Mouse (Mus musculus) heart, adult 8-10 months (tissue): ENCODE data around the gene Dnaja4. TPM values are rescaled to one million over a fixed set of nuclear protein-coding genes. Genes with fewer than 3 reads are reported as not detected.
A peak's percentile ranks its signal among the peaks of the same experiment; 100 is the strongest.
"Not testable (repeated sequence)": the region's sequence is repeated elsewhere in the genome, so short reads cannot be mapped to it uniquely, and the experiment has no call there.

Source experiments
- DNase-seq: peaks from one replicate; pipeline ENCODE4 v3.0.0; 2022; ENCODE audit warnings: low spot score
- total RNA-seq, 4 experiments: library from RNA; stranded (reverse); gene quantifications; 2 replicates each; pipeline ENCODE4 v1.2.4; 2022

The Dnaja4 gene
- 10 to 100 TPM; 84.6 to 97.9 (median 92.4) TPM for total RNA-seq

DNA sequence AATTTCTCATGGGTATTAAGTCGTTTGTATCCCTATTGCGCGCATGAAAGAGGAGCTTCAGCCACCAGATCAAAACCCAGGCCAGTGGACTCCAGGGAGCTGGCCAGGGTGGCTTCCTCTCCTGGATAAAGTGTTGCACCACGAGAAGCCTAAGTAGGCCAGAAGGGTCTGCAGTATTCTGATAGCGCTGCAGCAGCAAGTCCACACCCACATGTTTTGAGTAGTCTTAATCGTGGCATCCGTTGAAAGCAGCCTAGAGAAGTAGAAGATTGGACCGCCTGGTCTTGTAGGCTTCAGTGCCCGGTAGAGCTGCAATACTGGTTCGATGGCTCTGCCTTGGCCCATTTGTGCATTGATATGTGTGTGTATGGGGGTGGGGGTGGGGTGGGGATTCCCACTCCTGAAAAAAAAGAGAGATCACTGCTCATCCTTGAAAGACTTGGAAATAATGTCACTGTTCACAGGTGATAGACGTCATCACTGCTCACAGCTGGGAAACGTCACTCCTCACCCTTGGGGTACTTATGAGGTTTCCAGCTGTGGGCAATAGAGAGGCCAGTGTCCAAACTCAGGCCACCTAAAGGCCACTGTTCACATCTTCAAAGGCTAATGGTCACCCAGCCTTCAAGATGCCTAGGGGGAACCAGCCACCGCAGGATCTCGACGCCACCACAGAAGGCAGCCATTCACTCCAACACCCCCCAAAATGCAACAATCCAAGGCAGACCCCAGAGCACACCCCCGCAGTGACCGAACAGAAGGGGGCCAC, at the start of gene Dnaja4:
TSS of gene Dnaja4 (plus strand) at position 556 of the 769 bp plus-strand sequence.
- DNase-seq, result no peak

GRCm38 (mm10) chr9:54649360-54649759, 49.3 kb upstream of the Dnaja4 start:
- peak; percentile 4 for DNase-seq

DNA sequence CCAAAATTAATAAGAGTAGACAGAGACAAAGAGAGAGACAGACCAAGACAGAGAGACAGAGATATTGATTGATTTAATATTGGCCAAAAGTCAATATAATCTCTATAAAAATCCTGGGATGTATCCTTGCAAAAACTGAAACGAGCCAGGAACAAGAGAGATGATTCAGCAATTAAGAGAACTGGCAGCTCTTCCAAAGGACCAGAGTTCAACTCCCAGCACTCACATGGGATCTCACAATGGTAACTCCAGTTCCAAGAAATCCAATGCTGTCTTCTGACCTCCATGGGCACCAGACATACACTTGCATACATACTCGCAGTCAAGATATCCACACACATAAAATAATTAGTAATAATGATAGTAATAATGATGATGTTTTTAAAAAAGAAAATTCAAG, 45.9 kb upstream of the Dnaja4 start:
- no peak for DNase-seq

DNA sequence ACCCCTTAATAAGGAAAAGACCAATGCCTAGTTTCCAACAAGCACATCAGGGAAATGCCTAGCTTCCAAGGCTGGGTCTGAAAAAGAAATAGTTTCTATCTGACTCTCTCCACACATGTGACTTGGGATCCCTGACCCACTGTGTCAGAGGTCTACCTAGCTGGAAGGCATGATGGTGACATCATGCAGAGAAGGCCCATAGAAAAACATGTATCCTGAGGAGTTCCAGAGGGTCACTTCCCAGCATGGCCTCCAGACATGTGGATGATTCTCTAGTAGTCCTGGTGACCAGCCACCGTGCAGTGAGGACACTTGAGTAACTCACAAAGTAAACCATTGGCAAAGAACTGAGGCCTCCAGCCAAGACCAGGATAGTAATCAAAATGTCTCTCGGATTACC, 42.8 kb upstream of the Dnaja4 start:
- DNase-seq, result no peak

- DNase-seq, result no peak
Measured at GRCm38 (mm10) chr9:54656402-54656801, 42.3 kb upstream of the Dnaja4 start.

DNA sequence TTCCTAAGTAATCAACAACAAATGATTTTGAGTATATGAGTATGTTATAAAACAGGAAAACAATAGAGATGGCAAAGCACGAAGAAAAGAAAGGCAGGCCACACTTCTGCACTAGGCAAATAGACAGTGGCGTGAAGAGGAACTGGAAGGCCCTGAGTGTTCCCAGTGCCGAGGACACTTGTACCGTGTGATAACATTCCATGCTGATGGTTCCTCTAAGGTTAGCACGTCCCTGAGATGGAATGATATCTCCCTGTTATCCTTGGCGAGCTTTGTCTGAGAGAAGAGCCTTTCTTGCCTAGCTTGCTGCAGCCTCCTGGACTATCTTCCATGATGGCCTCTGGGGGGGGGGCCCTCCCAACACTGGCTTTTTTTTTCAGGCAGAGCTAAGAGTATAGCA, 39.9 kb upstream of the Dnaja4 start:
- DNase-seq, result no peak

DNA sequence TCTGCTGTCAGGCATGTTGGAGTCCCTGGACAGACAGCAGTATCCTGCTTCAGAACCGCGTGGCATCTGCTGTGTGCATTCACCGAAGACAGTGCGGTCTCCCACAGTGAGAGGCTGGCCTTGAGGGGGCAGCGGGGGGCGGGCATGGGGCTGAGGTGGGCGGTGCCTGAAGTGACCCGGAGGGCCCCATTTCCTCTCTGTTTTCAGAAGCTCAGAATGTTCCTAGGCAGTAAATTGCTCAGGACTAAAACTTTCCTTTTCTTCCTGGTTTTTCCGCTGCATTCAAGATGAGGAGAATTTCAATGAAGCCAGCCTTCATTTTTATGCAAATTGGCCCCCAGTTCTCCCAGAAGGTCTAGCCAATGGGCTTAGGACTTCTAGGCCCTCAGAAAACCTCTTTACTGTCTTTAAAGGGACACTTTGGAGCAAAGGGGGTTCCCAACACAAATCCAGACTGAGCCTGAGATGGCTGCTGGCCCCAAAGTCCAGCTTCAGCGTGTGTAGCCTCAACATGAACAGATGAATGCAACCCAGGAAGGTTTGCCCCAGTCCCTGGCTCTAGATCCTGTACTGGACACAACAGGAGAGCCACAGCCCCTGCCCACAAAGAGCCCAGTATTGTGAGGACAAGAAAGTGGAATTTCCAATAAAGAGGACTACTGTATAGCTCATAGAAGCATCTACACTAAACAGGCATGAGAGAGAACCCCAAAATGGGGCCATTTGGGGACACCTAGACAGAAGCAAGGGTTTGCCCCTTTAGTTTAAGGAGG, 36.9 kb upstream of the Dnaja4 start, which contains the start of gene Acsbg1:
TSS of gene Acsbg1 (minus strand) at position 266 of the 773 bp plus-strand sequence.
- DNase-seq, result no peak

DNA sequence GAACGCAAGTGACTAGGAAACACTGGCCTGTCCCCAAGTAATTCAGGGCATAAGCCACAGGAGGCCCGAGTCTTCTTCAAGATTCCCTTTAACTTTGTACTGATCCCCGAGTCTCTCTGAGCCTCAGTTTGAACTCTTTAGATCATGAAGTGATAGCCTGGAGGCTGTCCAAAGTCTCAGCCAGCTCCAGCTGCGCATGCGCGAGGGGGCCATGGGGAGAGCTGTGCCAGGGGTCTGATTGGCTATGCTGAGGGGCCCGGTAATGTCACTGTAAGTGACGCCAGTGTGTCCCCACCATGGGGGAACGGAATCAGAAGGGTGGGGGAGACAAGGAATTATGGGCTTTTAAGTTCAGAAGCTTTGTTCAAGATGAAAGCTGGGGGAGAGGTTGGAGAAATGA, 34.3 kb upstream of the Dnaja4 start:
- no peak for DNase-seq

DNA sequence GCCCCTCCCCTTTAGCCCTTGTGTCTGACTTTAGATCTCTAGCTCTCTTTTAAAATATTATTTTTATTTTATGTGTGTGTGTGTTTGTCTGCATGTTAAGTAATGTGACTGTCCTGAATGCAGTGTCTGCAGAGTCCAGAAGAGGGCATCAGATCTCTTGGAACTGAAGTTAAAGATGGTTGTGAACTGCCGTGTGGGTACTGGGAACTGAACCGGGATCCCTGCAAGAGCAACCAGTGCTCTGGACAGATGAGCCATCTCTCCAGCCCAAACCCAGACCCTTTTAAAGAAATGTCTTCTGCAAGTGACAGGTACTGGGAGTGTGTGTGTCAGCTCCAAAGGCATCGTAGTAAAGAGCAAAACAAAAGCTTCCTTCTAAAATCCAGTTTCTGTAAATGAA, 32.6 kb upstream of the Dnaja4 start:
- DNase-seq, result no peak

- no peak for DNase-seq
Measured at GRCm38 (mm10) chr9:54668455-54668854, 30.2 kb upstream of the Dnaja4 start.

DNA sequence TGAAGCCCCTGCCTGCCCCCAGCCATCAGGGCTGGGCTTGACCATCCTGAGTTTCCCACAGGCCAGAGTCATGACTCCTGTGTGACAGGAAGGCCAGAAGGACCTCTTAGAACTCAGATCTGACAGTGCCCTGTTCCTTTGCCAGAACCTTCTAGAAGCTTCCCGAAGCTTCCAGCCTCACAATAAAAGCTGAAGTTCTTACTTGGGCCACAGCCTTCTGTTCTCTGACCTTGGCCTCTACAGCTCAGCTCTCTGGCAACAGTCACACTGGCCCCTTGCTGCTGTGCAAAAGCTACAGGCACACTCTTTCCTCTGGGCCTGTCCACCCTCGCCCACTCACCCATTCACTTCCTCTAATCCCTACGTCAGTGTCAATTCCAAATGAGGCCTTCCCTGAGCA, 26.7 kb upstream of the Dnaja4 start:
- no peak for DNase-seq

DNA sequence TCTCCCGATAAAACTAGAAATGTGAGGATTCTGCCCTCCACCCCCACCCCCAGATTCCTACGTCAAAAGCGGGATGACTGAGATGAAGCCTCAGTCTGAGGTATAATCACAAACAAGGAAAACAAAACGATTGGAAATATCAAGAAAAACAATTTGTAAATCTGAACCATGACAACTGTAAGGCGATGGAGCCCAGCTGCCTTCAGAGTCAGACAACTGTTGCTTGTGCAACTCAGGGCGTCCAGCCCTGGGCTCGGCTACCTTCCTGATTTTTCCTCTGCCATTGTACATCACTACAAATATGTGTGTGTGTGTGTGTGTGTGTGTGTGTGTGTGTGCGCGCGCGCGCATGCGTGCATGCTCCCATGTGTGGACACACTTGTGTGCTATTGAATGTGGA, 24.8 kb upstream of the Dnaja4 start:
- no peak for DNase-seq

DNA sequence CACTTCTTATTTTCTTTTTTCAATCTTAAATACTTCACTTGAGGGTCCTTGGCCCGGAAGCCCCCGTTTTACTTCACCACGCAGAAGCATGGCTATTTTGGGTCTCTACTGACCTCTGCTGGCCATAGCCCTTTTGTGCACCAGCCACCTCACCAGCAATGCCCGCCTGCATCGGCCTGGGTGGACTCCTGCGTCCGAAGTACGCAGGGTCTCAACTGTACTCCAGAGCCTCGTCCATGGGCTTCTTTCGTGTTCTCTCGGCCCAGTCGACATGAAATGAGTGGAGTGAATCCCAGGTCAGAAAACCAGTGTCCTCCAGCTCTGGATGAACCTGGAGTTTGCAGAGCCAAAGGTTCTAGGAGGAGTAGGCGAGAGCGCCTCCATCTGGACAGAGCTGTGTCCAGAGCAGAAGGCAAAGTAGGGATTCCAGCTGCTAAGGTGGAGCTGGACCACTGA, 22.1 kb upstream of the Dnaja4 start:
- peak; percentile 49 for DNase-seq

- DNase-seq, result no peak
Measured at GRCm38 (mm10) chr9:54682846-54683245, 15.8 kb upstream of the Dnaja4 start.

DNA sequence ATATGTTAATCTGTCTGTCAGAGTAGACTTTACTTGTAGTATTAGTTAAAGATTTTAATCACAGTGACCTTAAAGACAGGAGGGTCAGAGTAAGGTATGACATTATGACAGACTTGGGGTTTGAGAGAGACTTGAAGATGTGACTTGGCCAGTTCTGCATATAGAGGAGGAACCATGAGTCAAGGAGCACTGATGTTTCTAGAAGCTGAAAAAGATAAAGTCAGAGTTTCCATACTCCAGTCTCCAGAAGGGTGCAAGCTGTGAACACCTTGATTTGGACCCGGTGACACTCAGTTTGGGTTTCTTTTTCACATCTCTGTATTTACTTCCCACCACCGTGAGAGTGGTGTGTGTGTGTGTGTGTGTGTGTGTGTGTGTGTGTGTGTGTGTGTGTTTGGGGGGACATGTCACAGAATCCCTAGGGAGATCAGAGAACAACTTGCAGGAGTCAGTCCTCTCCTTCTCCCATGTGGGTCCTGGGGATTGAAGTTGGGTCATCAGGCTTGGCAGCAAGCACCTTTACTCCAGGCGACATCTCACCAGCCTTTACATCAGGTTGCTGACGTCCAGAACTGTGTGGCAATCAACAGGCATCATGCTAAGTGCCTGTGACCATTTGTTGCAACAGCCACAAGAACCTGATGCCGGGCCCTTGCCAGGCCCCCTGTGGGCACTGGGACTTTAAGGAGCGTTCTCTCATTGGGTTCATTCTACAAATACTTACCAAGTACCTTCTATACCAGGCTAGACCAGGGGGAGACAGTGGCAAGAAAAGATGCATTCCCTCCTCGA, 14.7 kb upstream of the Dnaja4 start:
- no peak for DNase-seq

DNA sequence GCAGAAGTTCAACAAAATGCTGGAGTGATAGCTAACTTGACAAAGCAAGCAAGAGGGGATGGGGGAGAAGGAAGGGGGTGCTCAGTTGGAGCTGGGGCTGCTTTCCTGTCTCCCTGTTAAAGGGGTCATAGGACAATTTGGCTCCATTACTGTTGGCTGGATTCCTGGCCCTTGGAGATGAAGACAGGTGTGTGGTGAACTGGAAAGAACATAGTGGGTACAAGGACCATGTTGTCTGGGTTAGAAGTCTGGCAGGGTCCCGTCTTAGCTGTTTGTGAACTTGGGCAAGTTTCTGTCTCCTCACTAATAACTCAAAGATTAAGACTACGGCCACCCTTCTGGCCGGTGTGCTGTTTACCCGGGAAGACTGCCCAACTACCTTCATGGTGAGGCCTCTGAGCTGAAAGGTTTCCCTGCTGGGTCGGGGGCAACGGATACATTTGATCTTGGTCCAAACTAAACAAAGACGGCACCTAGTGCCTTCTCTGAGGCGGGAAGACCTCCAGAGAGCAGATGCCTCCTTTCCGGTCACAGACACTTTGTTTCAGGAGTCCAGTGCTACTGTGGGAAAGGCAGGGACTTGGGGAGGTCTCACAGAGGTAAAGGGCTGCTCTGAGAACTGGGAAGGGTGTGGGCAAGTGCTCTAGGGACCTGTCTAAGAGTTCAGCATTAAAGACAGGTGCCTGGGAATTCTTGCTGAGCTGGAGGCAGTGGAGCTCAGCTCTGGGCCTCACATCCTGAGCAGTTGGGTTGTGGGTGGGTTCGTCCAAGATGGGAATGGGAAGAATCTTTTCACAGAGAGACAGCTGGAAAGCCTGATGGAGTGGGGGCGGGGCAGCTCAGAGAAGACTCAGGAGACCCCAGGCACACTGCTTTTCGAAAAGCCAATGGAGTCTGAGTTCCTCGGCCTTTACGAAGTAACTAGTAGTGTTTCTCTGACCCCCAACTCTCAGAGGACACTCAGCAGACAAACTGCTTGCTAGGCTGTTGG, 11.1 kb upstream of the Dnaja4 start:
- no peak for DNase-seq

GRCm38 (mm10) chr9:54689446-54689845, 9.2 kb upstream of the Dnaja4 start:
- no peak for DNase-seq

- not testable (repeated sequence) for DNase-seq
Measured at GRCm38 (mm10) chr9:54690697-54691096, 8.0 kb upstream of the Dnaja4 start.

DNA sequence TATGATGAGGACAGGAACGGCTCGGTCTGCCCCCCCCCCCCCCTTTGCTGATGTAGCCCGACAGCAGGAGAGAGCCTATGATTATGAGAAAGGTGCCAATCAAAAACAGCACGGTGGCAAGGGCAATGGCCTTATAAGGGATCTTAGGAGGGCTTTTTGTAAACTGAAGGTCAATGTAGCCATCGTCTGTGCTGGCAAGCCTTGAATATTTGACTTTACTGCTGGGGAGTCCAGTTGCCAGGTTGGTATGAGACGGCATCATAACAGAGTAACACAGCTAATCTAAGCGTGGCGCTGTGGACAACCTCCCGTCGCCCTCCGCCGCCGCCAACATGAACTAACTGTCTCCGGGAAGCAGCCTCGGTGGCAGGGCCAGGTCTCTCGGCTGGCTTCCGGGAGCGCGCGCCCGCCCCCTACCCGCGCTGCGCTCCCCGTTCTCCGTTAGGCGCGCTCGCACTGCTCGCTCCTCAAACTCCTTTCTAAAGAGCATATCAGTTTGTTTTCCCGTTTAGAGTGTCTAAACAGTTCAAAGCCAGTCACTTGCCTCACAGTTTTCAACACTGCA, 7.3 kb upstream of the Dnaja4 start:
- not testable (repeated sequence) for DNase-seq

DNA sequence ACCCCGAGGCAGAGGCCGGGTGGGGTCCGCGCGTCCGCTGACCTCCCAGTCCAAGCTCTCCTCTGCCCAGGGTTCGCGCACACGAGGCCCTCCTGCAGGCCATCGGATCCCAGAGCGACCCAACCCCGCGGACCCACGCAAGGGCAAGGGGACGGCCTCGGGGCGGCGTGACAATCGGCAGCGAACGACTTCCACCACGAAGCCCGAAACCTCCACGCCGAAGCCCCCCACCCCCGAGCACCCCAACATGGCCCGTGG, 343 bp downstream of the Dnaja4 start:
- no peak for DNase-seq
